Mouse (Mus musculus): Measurements from ENCODE around the gene Nbl1.

- TF ChIP-seq CTCF (IDR thresholded peaks at IDR 0.05; ENCODE audit: low read depth) = no peak
- no peak for TF ChIP-seq EP300 (optimal IDR thresholded peaks at IDR 0.05)
These were observed 3.4 kb upstream of the Nbl1 start for GRCm38 (mm10) chr4:139096201-139096600.
